Mouse (Mus musculus): Measurements from ENCODE around the gene Hjurp. TPM values are rescaled to one million over a fixed set of nuclear protein-coding genes. Genes with fewer than 3 reads are reported as not detected.

The Hjurp gene
- polyA plus RNA-seq, 1 experiment from 2014 or later = 118 TPM

GRCm38 (mm10) chr1:88262961-88263360, 14.5 kb downstream of the Hjurp start:
- Histone ChIP-seq H3K36me3 (ENCODE audit: control insufficient read depth, insufficient read depth, low read length) (peaks cover 77% of the 10 kb centered on the region), H3K4me3 (ENCODE audit: low read depth, low read length) (no peak overlapping the region), H3K4me1 (ENCODE audit: control insufficient read depth, insufficient read depth, low read length) (peaks cover 21% of the 10 kb centered on the region), H3K27me3 (ENCODE audit: control insufficient read depth, insufficient read depth, low read length) (no peaks in the 10 kb centered on the region), H3K9ac (ENCODE audit: low read depth, low read length) (no peak overlapping the region), H3K9me3 (replicated peaks; ENCODE audit: control insufficient read depth, low read length) (peaks cover 15% of the 10 kb centered on the region), H3K4me2 (no peak overlapping the region), H3K27ac (ENCODE audit: low read depth, low read length) (no peak overlapping the region)
- no peak for ATAC-seq (replicated peaks; ENCODE audit: insufficient number of reproducible peaks, low FRiP score, low TSS enrichment)
- 75% methylated on average over 6 of the region's 6 CpGs for WGBS (ENCODE audit: insufficient replicate concordance)

- Histone ChIP-seq H3K4me2 (no peak overlapping the region), H3K4me3 (ENCODE audit: low read depth, low read length) (no peak overlapping the region), H3K4me1 (ENCODE audit: control insufficient read depth, insufficient read depth, low read length) (peaks cover 21% of the 10 kb centered on the region), H3K27ac (ENCODE audit: low read depth, low read length) (no peak overlapping the region), H3K9ac (ENCODE audit: low read depth, low read length) (no peak overlapping the region), H3K27me3 (ENCODE audit: control insufficient read depth, insufficient read depth, low read length) (no peaks in the 10 kb centered on the region), H3K36me3 (ENCODE audit: control insufficient read depth, insufficient read depth, low read length) (peaks cover 70% of the 10 kb centered on the region), H3K9me3 (replicated peaks; ENCODE audit: control insufficient read depth, low read length) (peaks cover 22% of the 10 kb centered on the region)
- ATAC-seq (replicated peaks; ENCODE audit: insufficient number of reproducible peaks, low FRiP score, low TSS enrichment) = no peak; the same call in 1 of the 2 replicates
- 85% methylated on average over 4 of the region's 4 CpGs for WGBS (ENCODE audit: insufficient replicate concordance)
Observed at GRCm38 (mm10) chr1:88262255-88262654, 15.2 kb downstream of the Hjurp start.

GRCm38 (mm10) chr1:88261706-88262105, 15.7 kb downstream of the Hjurp start:
- Histone ChIP-seq H3K27me3 (ENCODE audit: control insufficient read depth, insufficient read depth, low read length) (no peaks in the 10 kb centered on the region), H3K4me1 (ENCODE audit: control insufficient read depth, insufficient read depth, low read length) (peaks cover 21% of the 10 kb centered on the region), H3K27ac (ENCODE audit: low read depth, low read length) (no peak overlapping the region), H3K4me3 (ENCODE audit: low read depth, low read length) (no peak overlapping the region), H3K4me2 (no peak overlapping the region), H3K9me3 (replicated peaks; ENCODE audit: control insufficient read depth, low read length) (peaks cover 28% of the 10 kb centered on the region), H3K36me3 (ENCODE audit: control insufficient read depth, insufficient read depth, low read length) (peaks cover 64% of the 10 kb centered on the region), H3K9ac (ENCODE audit: low read depth, low read length) (no peak overlapping the region)
- WGBS (ENCODE audit: insufficient replicate concordance) = 82% methylated on average over 7 of the region's 7 CpGs
- ATAC-seq (replicated peaks; ENCODE audit: insufficient number of reproducible peaks, low FRiP score, low TSS enrichment) = no peak

GRCm38 (mm10) chr1:88260604-88261377, 16.6 kb downstream of the Hjurp start:
- Histone ChIP-seq H3K9ac (ENCODE audit: low read depth, low read length) (no peak overlapping the region), H3K4me2 (no peak overlapping the region), H3K4me1 (ENCODE audit: control insufficient read depth, insufficient read depth, low read length) (peaks cover 21% of the 10 kb centered on the region), H3K36me3 (ENCODE audit: control insufficient read depth, insufficient read depth, low read length) (peaks cover 55% of the 10 kb centered on the region), H3K4me3 (ENCODE audit: low read depth, low read length) (no peak overlapping the region), H3K27me3 (ENCODE audit: control insufficient read depth, insufficient read depth, low read length) (no peaks in the 10 kb centered on the region), H3K27ac (ENCODE audit: low read depth, low read length) (no peak overlapping the region), H3K9me3 (replicated peaks; ENCODE audit: control insufficient read depth, low read length) (peaks cover 37% of the 10 kb centered on the region)
- ATAC-seq (replicated peaks; ENCODE audit: insufficient number of reproducible peaks, low FRiP score, low TSS enrichment) = no peak
- WGBS (ENCODE audit: insufficient replicate concordance) = 80% methylated on average over 10 of the region's 10 CpGs

GRCm38 (mm10) chr1:88260114-88260513, 17.3 kb downstream of the Hjurp start:
- Histone ChIP-seq H3K4me1 (ENCODE audit: control insufficient read depth, insufficient read depth, low read length) (peaks cover 17% of the 10 kb centered on the region; the same call in 1 of the 2 replicates), H3K4me3 (ENCODE audit: low read depth, low read length) (no peak overlapping the region), H3K27me3 (ENCODE audit: control insufficient read depth, insufficient read depth, low read length) (no peaks in the 10 kb centered on the region), H3K27ac (ENCODE audit: low read depth, low read length) (no peak overlapping the region), H3K9me3 (replicated peaks; ENCODE audit: control insufficient read depth, low read length) (peaks cover 39% of the 10 kb centered on the region), H3K4me2 (no peak overlapping the region), H3K9ac (ENCODE audit: low read depth, low read length) (no peak overlapping the region), H3K36me3 (ENCODE audit: control insufficient read depth, insufficient read depth, low read length) (peaks cover 48% of the 10 kb centered on the region)
- 0 out of 2 replicates have a peak, but pooled peaks have one; percentile 1 for ATAC-seq (replicated peaks; ENCODE audit: insufficient number of reproducible peaks, low FRiP score, low TSS enrichment)
- 79% methylated on average over 6 of the region's 6 CpGs for WGBS (ENCODE audit: insufficient replicate concordance)

- Histone ChIP-seq H3K4me1 (ENCODE audit: control insufficient read depth, insufficient read depth, low read length) (peaks cover 13% of the 10 kb centered on the region; the same call in 1 of the 2 replicates), H3K9me3 (replicated peaks; ENCODE audit: control insufficient read depth, low read length) (peaks cover 43% of the 10 kb centered on the region), H3K4me3 (ENCODE audit: low read depth, low read length) (no peak overlapping the region), H3K4me2 (no peak overlapping the region), H3K27me3 (ENCODE audit: control insufficient read depth, insufficient read depth, low read length) (no peaks in the 10 kb centered on the region), H3K36me3 (ENCODE audit: control insufficient read depth, insufficient read depth, low read length) (peaks cover 43% of the 10 kb centered on the region), H3K27ac (ENCODE audit: low read depth, low read length) (no peak overlapping the region), H3K9ac (ENCODE audit: low read depth, low read length) (no peak overlapping the region)
- 0 out of 2 replicates have a peak, but pooled peaks have one; percentile 3 for ATAC-seq (replicated peaks; ENCODE audit: insufficient number of reproducible peaks, low FRiP score, low TSS enrichment)
- WGBS (ENCODE audit: insufficient replicate concordance) = 72% methylated on average over 4 of the region's 4 CpGs
Observed at GRCm38 (mm10) chr1:88259643-88260024, 17.8 kb downstream of the Hjurp start.

GRCm38 (mm10) chr1:88258881-88259642, 18.4 kb downstream of the Hjurp start:
- no peaks in the 10 kb centered on the region for H3K27me3 ChIP-seq (ENCODE audit: control insufficient read depth, insufficient read depth, low read length)
- H3K27ac ChIP-seq (ENCODE audit: low read depth, low read length) = no peak overlapping the region
- H3K36me3 ChIP-seq (ENCODE audit: control insufficient read depth, insufficient read depth, low read length) = peaks cover 38% of the 10 kb centered on the region
- H3K9me3 ChIP-seq (replicated peaks; ENCODE audit: control insufficient read depth, low read length) = peaks cover 49% of the 10 kb centered on the region
- peaks cover 13% of the 10 kb centered on the region; the same call in 1 of the 2 replicates for H3K4me1 ChIP-seq (ENCODE audit: control insufficient read depth, insufficient read depth, low read length)
- no peak overlapping the region for H3K4me3 ChIP-seq (ENCODE audit: low read depth, low read length)
- H3K9ac ChIP-seq (ENCODE audit: low read depth, low read length) = no peak overlapping the region
- no peak overlapping the region for H3K4me2 ChIP-seq
- 66% methylated on average over 8 of the region's 8 CpGs for WGBS (ENCODE audit: insufficient replicate concordance)
- ATAC-seq (replicated peaks; ENCODE audit: insufficient number of reproducible peaks, low FRiP score, low TSS enrichment) = peak; percentile 2; the same call in 1 of the 2 replicates

GRCm38 (mm10) chr1:88258361-88258760, 19.1 kb downstream of the Hjurp start:
- peaks cover 13% of the 10 kb centered on the region; the same call in 1 of the 2 replicates for H3K4me1 ChIP-seq (ENCODE audit: control insufficient read depth, insufficient read depth, low read length)
- no peak overlapping the region for H3K9ac ChIP-seq (ENCODE audit: low read depth, low read length)
- no peak overlapping the region for H3K4me2 ChIP-seq
- 67% methylated on average over 6 of the region's 6 CpGs for whole genome bisulfite sequencing (ENCODE audit: insufficient replicate concordance)
- H3K27me3 ChIP-seq (ENCODE audit: control insufficient read depth, insufficient read depth, low read length) = no peaks in the 10 kb centered on the region
- peaks cover 31% of the 10 kb centered on the region for H3K36me3 ChIP-seq (ENCODE audit: control insufficient read depth, insufficient read depth, low read length)
- ATAC-seq (replicated peaks; ENCODE audit: insufficient number of reproducible peaks, low FRiP score, low TSS enrichment) = no peak
- H3K9me3 ChIP-seq (replicated peaks; ENCODE audit: control insufficient read depth, low read length) = peaks cover 56% of the 10 kb centered on the region
- no peak overlapping the region for H3K4me3 ChIP-seq (ENCODE audit: low read depth, low read length)
- no peak overlapping the region for H3K27ac ChIP-seq (ENCODE audit: low read depth, low read length)
